Mouse (Mus musculus): ENCODE measurements around the gene Nkx2-2. TPM values are rescaled to one million over a fixed set of nuclear protein-coding genes. Genes with fewer than 3 reads are reported as not detected.
"Not testable (repeated sequence)": the region's sequence is repeated elsewhere in the genome, so short reads cannot be mapped to it uniquely, and the experiment has no call there.

The Nkx2-2 gene
- polyA plus RNA-seq, 1 experiment, result not detected

- DNase-seq (ENCODE audit: low spot score), result no peak
Measured at GRCm38 (mm10) chr2:147181926-147182708, 11.9 kb downstream of the Nkx2-2 start.

- DNase-seq (ENCODE audit: low spot score), result no peak
Measured at GRCm38 (mm10) chr2:147181304-147181665, 12.8 kb downstream of the Nkx2-2 start.

GRCm38 (mm10) chr2:147180649-147181303 is 13.3 kb downstream of the Nkx2-2 start:
- no peak for DNase-seq (ENCODE audit: low spot score)

GRCm38 (mm10) chr2:147178091-147179059 is 15.7 kb downstream of the Nkx2-2 start:
- DNase-seq (ENCODE audit: low spot score), result no peak

- DNase-seq (ENCODE audit: low spot score), result peak; percentile 65
Measured at GRCm38 (mm10) chr2:147177672-147178071, 16.4 kb downstream of the Nkx2-2 start.

- no peak for DNase-seq (ENCODE audit: low spot score)
Measured at GRCm38 (mm10) chr2:147175296-147175695, 18.7 kb downstream of the Nkx2-2 start.

- DNase-seq (ENCODE audit: low spot score), result no peak
Measured at GRCm38 (mm10) chr2:147173751-147174150, 20.3 kb downstream of the Nkx2-2 start.

GRCm38 (mm10) chr2:147170538-147170937 is 23.5 kb downstream of the Nkx2-2 start:
- not testable (repeated sequence) for DNase-seq (ENCODE audit: low spot score)

GRCm38 (mm10) chr2:147165863-147166262 is 28.2 kb downstream of the Nkx2-2 start:
- no peak for DNase-seq (ENCODE audit: low spot score)

- no peak for DNase-seq (ENCODE audit: low spot score)
Measured at GRCm38 (mm10) chr2:147165376-147165775, 28.7 kb downstream of the Nkx2-2 start.

GRCm38 (mm10) chr2:147152543-147152942 is 41.5 kb downstream of the Nkx2-2 start:
- no peak for DNase-seq (ENCODE audit: low spot score)

Other genes starting within 250 kb of the Nkx2-2 start
- 39.9 and 41.5 TPM in 2 replicates for gene Xrn2, start 181.2 kb downstream of the Nkx2-2 start, polyA plus RNA-seq (2012; rRNA removed)
- gene Nkx2-4, start 108.8 kb downstream of the Nkx2-2 start, polyA plus RNA-seq (2012; rRNA removed), result not detected in 2 replicates
- gene Pax1, start 167.7 kb upstream of the Nkx2-2 start, polyA plus RNA-seq (2012; rRNA removed), result 0.03 TPM in 1 of 2 replicates, not detected in the other

Data from urinary bladder, adult 2 months (tissue).